Mouse (Mus musculus) limb, embryonic 10.5 days (tissue): Measurements from ENCODE around the gene Ebf4. TPM values are rescaled to one million over a fixed set of nuclear protein-coding genes. Genes with fewer than 3 reads are reported as not detected.

Experiments used
- DNase-seq: peaks from one replicate; pipeline ENCODE4 v3.0.0-alpha.2; 2017; ENCODE audit warnings: low spot score
- H3K27ac ChIP-seq: fragments of 300-500 bp; sonication (generic); 2 replicates; pipeline ENCODE4 v1.5.1; 2016; ENCODE audit warnings: mild to moderate bottlenecking
- H3K27me3 ChIP-seq: fragments of 300-500 bp; sonication (generic); 2 replicates; pipeline ENCODE4 v1.6.1; 2016; ENCODE audit warnings: low read depth, mild to moderate bottlenecking; ENCODE audit not compliant: poor library complexity, severe bottlenecking
- H3K36me3 ChIP-seq: fragments of 300-500 bp; sonication (generic); 2 replicates; pipeline ENCODE4 v1.6.1; 2016; ENCODE audit warnings: mild to moderate bottlenecking, moderate library complexity
- H3K4me1 ChIP-seq: fragments of 300-500 bp; sonication (generic); 2 replicates; pipeline ENCODE4 v1.6.1; 2016
- H3K4me3 ChIP-seq: fragments of 300-500 bp; sonication (generic); 2 replicates; pipeline ENCODE4 v1.5.1; 2016; ENCODE audit warnings: mild to moderate bottlenecking, moderate library complexity
- H3K9me3 ChIP-seq: fragments of 300-500 bp; sonication (generic); replicated peaks from 2 replicates; pipeline ENCODE4 v1.6.1; 2016; ENCODE audit warnings: mild to moderate bottlenecking
- WGBS: fragments of 180-500 bp; shearing (Covaris S2); methylation state at CpG from one replicate; pipeline ENCODE4 v1.1.7; 2016; 5-methylcytosine and 5-hydroxymethylcytosine counted together
- polyA plus RNA-seq: library from polyadenylated mRNA; unstranded; fragments of >200 nt; fragmentation: Nextera tagmentation; extraction: Ambion mirVana; gene quantifications from 2 replicates; pipeline ENCODE4 v1.2.1, GENCODE M21; 2016

Gene Ebf4
- polyA plus RNA-seq, 1 experiment from 2014 or later, result 0.90 TPM

DNA sequence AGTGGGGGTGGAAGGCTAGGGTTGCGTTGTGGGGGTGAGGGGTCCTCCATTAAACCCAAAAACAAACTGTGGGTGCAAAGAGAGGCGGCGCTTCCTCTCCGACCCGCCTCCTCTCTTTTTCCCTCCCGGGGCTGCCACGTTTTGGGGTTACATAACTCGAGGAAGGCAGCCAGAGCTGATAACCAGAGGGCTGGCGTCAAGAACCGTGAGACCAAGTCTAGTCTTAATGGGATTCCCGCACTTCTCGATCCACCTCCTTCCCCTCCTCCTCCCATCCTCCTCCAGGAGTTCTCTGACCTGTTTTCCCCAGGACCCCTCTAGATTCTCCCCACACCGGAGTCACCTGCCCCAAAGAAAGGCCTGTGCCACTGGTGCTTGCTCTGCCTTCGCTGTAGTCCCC, 103.1 kb downstream of the Ebf4 start:
- Histone ChIP-seq H3K36me3 (peaks cover 32% of the 10 kb centered on the region), H3K27me3 (no peaks in the 10 kb centered on the region), H3K27ac (peak overlapping the region; percentile 96), H3K4me3 (peak overlapping the region; percentile 80), H3K9me3 (no peaks in the 10 kb centered on the region), H3K4me1 (peaks cover 32% of the 10 kb centered on the region)
- DNase-seq, result peak; percentile 44
- WGBS, result 16% methylated on average over 14 of the region's 14 CpGs

- H3K27ac ChIP-seq, result no peak overlapping the region
- peaks cover 32% of the 10 kb centered on the region for H3K4me1 ChIP-seq
- H3K27me3 ChIP-seq, result no peaks in the 10 kb centered on the region
- H3K4me3 ChIP-seq, result no peak overlapping the region
- no peak for DNase-seq
- H3K36me3 ChIP-seq, result peaks cover 12% of the 10 kb centered on the region
- 93% methylated on average over 1 of the region's 1 CpGs for WGBS
- no peaks in the 10 kb centered on the region for H3K9me3 ChIP-seq
These were observed 105.1 kb downstream of the Ebf4 start for GRCm38 (mm10) chr2:130400046-130400445.

DNA sequence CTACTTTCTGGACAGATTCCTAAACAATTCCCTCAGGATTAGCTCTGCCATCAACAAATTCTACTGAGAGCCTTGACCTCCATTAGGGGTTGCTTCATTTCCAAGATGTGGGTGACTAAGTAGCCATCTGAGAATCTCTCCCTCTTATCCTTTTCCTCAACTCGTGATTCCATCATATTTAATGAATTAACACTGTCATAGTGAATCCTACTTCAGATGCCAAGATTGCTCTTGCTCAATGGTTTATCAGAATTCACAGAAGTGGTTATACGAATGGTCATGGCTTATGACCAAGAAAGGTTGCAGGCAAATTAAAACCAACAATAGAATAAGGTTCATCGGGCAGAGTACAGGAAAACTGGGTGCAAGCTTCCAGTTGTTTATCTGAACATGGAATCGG, 106.9 kb downstream of the Ebf4 start:
- Histone ChIP-seq H3K4me3 (no peak overlapping the region), H3K9me3 (no peaks in the 10 kb centered on the region), H3K36me3 (no peaks in the 10 kb centered on the region), H3K27me3 (no peaks in the 10 kb centered on the region), H3K27ac (no peak overlapping the region), H3K4me1 (peaks cover 22% of the 10 kb centered on the region)
- DNase-seq, result no peak
- 84% methylated on average over 4 of the region's 4 CpGs for WGBS

- no peak within 1 kb of the TSS for H3K4me3 ChIP-seq
- WGBS, result 91% methylated on average over 1 of the region's 1 CpGs
- H3K36me3 ChIP-seq, result no peaks in the 10 kb centered on the region
- H3K27me3 ChIP-seq, result no peaks in the 10 kb centered on the region
- no peak for DNase-seq
- H3K27ac ChIP-seq, result no peak within 1 kb of the TSS
- peaks cover 19% of the 10 kb centered on the region for H3K4me1 ChIP-seq
- H3K9me3 ChIP-seq, result no peaks in the 10 kb centered on the region
These were observed 110.0 kb downstream of the Ebf4 start, which contains the start of the genes Gm28372 and 1700020A23Rik for GRCm38 (mm10) chr2:130404939-130405338. Gm28372 (plus strand) TSS chr2:130405239. 1700020A23Rik (plus strand) TSS chr2:130405259.

DNA sequence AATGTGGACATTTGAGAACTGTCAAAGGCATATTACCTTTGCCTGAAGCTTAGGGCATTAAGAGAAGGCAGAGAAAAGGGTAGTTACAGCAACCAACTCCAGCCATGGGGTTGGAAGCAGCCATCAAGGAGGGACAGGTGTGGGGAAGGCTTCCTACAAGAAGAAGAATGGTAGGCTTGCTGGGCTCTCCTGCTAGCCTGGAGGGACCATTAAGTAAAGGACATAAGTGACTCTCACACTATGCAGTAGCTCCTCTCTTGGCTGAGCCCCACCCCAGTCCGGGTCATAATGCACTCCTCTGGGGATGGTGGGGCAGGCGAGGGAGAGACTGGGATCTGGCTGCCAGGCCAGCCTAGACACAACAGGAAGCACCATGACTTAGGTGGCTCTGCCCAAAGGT, 111.2 kb downstream of the Ebf4 start, which contains the start of gene Tmem239:
Tmem239 (plus strand) TSS at position 301 of the 400 bp plus-strand sequence.
- 78% methylated on average over 2 of the region's 2 CpGs for WGBS
- H3K27ac ChIP-seq, result no peak within 1 kb of the TSS
- no peak within 1 kb of the TSS for H3K4me3 ChIP-seq
- peaks cover 13% of the 10 kb centered on the region for H3K4me1 ChIP-seq
- H3K36me3 ChIP-seq, result no peaks in the 10 kb centered on the region
- DNase-seq, result no peak
- no peaks in the 10 kb centered on the region for H3K9me3 ChIP-seq
- no peaks in the 10 kb centered on the region for H3K27me3 ChIP-seq

- Histone ChIP-seq H3K4me1 (peaks cover 19% of the 10 kb centered on the region), H3K36me3 (no peaks in the 10 kb centered on the region), H3K27ac (no peak overlapping the region), H3K9me3 (no peaks in the 10 kb centered on the region), H3K27me3 (no peaks in the 10 kb centered on the region), H3K4me3 (no peak overlapping the region)
- WGBS, result 26% methylated on average over 6 of the region's 6 CpGs
- DNase-seq, result peak; percentile 51
These were observed 113.2 kb downstream of the Ebf4 start for GRCm38 (mm10) chr2:130408194-130408593.

DNA sequence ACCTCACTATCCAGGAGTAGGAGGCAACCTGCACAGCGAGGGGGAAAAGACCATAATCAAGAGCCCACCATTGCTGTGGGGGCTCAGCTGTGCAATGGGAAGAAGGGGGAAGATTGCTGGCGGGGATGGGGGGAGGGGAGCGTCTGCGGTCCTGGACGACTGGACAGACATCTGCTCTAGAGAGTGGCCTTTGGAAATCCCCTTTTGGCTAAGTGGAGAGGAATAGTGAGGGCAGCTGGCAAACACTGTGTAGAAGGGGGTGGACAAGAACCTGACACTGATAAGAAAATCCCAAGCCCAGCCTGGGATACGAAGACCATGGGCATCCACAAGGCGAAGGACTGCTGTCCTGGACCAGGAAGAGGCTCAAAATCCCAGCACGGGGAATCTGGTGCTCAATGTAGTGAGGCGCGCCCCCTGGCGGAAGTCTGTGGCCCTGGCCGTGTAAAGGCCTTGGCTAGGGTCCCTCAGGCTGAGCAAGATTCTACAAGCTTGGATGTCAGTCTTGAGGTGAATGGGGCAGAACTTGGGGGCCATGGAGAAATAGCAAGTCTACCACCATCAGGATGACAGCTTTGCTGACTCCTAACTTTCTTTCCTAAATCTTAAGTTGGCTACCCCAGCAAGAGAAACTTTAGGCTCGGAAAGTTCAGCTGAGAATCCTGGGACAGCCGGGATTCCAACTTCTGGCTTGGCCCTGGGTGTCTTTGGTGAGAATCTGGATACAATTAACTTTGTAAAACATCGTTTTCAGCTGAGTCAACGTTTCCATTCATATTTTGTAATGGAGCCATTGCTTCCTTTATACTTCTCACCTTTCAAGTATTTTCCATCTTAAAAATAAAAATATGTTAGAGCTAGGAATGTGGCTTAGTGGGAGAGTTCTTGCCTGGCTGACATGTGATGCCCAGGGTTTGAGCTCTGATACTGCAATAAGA, 116.9 kb downstream of the Ebf4 start:
- WGBS, result 41% methylated on average over 16 of the region's 16 CpGs
- Histone ChIP-seq H3K36me3 (no peaks in the 10 kb centered on the region), H3K4me1 (peaks cover 19% of the 10 kb centered on the region), H3K9me3 (no peaks in the 10 kb centered on the region), H3K27ac (no peak overlapping the region), H3K4me3 (no peak overlapping the region), H3K27me3 (no peaks in the 10 kb centered on the region)
- peak; percentile 94 for DNase-seq

GRCm38 (mm10) chr2:130412775-130413174, 117.8 kb downstream of the Ebf4 start:
- Histone ChIP-seq H3K27me3 (no peaks in the 10 kb centered on the region), H3K4me1 (peaks cover 19% of the 10 kb centered on the region), H3K36me3 (no peaks in the 10 kb centered on the region), H3K9me3 (no peaks in the 10 kb centered on the region), H3K4me3 (no peak overlapping the region), H3K27ac (no peak overlapping the region)
- WGBS, result 83% methylated on average over 3 of the region's 3 CpGs
- no peak for DNase-seq

- 77% methylated on average over 6 of the region's 6 CpGs for WGBS
- peaks cover 10% of the 10 kb centered on the region for H3K4me1 ChIP-seq
- H3K27ac ChIP-seq, result no peak overlapping the region
- no peak overlapping the region for H3K4me3 ChIP-seq
- H3K27me3 ChIP-seq, result no peaks in the 10 kb centered on the region
- no peak for DNase-seq
- peaks cover 12% of the 10 kb centered on the region for H3K36me3 ChIP-seq
- no peaks in the 10 kb centered on the region for H3K9me3 ChIP-seq
These were observed 119.3 kb downstream of the Ebf4 start for GRCm38 (mm10) chr2:130414094-130414856.

Other genes starting within 250 kb of the Ebf4 start
- not detected in 2 replicates for gene Tgm6, start 182.8 kb upstream of the Ebf4 start, polyA plus RNA-seq
- 959 and 1,054 TPM in 2 replicates for gene Snrpb, start 115.8 kb upstream of the Ebf4 start, polyA plus RNA-seq
- gene Tmc2, start 100.0 kb upstream of the Ebf4 start, polyA plus RNA-seq, result not detected in 2 replicates
- 440 and 499 TPM in 2 replicates for gene Nop56, start 20.7 kb upstream of the Ebf4 start, polyA plus RNA-seq
- 136 and 140 TPM in 2 replicates for gene Idh3b, start 10.6 kb upstream of the Ebf4 start, polyA plus RNA-seq
- 65.6 and 75.4 TPM in 2 replicates for gene Cpxm1, start 102.4 kb downstream of the Ebf4 start, polyA plus RNA-seq
- gene Gm28372, start 110.1 kb downstream of the Ebf4 start, polyA plus RNA-seq, result not detected in 2 replicates
- gene 1700020A23Rik, start 110.1 kb downstream of the Ebf4 start, polyA plus RNA-seq, result not detected in 2 replicates
- gene Tmem239, start 111.3 kb downstream of the Ebf4 start, polyA plus RNA-seq, result not detected in 2 replicates
- gene Vps16, start 129.2 kb downstream of the Ebf4 start, polyA plus RNA-seq, result 101 and 121 TPM in 2 replicates
- gene Pced1a, start 129.5 kb downstream of the Ebf4 start, polyA plus RNA-seq, result 13.4 and 13.9 TPM in 2 replicates
- 73.2 and 85.5 TPM in 2 replicates for gene Ptpra, start 155.1 kb downstream of the Ebf4 start, polyA plus RNA-seq